Mouse (Mus musculus) gastrocnemius, postnatal 14 days (tissue): ENCODE measurements at regions not wholly inside any gene's neighbourhood (a gene's known extent, or its start where the extent isn't known, plus 50 kb on each side); places are given as distances from the start of the nearest gene placed in this dataset.
"Not testable (repeated sequence)": the region's sequence is repeated elsewhere in the genome, so short reads cannot be mapped to it uniquely, and the experiment has no call there.

Experiments
- DNase-seq: peaks from one replicate; pipeline ENCODE4 v3.0.0; 2021; ENCODE audit warnings: mixed read lengths
- intact Hi-C: fragments of 180-260 bp; cut with DNase I; formaldehyde crosslinking; loops from one replicate; pipeline ENCODE4 v1.15.1; 2025; ENCODE audit warnings: low total_unique reads

GRCm38 (mm10) chrX:104931153-104931706, 74.2 kb upstream of the Magee2 start:
- DNase-seq: no peak
- intact Hi-C loops: no loop called here

- intact Hi-C loops: no loop called here
- DNase-seq: no peak
These were observed 94.5 kb upstream of the Magee2 start for GRCm38 (mm10) chrX:104951587-104951986.

- DNase-seq, intact Hi-C loops: not testable (repeated sequence)
These were observed 95.7 kb upstream of the Magee2 start for GRCm38 (mm10) chrX:104952809-104953208.

- DNase-seq, intact Hi-C loops: not testable (repeated sequence)
These were observed 96.3 kb upstream of the Magee2 start for GRCm38 (mm10) chrX:104953391-104953790.

GRCm38 (mm10) chrX:104978432-104978831, 101.1 kb upstream of the Pbdc1 start:
- intact Hi-C loops: no loop called here
- no peak for DNase-seq

- no peak for DNase-seq
- intact Hi-C loops: no loop called here
These were observed 76.3 kb upstream of the Pbdc1 start for GRCm38 (mm10) chrX:105003260-105003659.

- no peak for DNase-seq
- intact Hi-C loops: loop anchor here (5.0 kb wide), 1 partner anchor 824 kb away; no protein-coding TSS in a partner anchor
These were observed 73.1 kb upstream of the Pbdc1 start for GRCm38 (mm10) chrX:105006445-105006844.
